Mouse (Mus musculus) lung, adult 2 months (tissue): ENCODE data around the gene Nostrin. TPM values are rescaled to one million over a fixed set of nuclear protein-coding genes. Genes with fewer than 3 reads are reported as not detected.

ENCODE experiments used
- DNase-seq: peaks from one replicate; pipeline ENCODE4 v3.0.0; 2022
- H3K4me1 ChIP-seq: fragments of 200-500 bp; 2 replicates; pipeline ENCODE4 v1.6.1; 2011; ENCODE audit warnings: low read length; ENCODE audit not compliant: control insufficient read depth, insufficient read depth
- H3K4me3 ChIP-seq: fragments of 200-500 bp; replicated peaks from 2 replicates; pipeline ENCODE3; 2011; ENCODE audit warnings: low read depth, mild to moderate bottlenecking, control low read depth, low read length; ENCODE audit errors: extremely low read depth
- CTCF ChIP-seq: fragments of 200-500 bp; IDR thresholded peaks from 2 replicates; pipeline ENCODE4 v1.5.1; 2011; ENCODE audit warnings: mild to moderate bottlenecking, low read length, control low read depth; ENCODE audit not compliant: insufficient read depth
- POLR2A ChIP-seq: fragments of 200-500 bp; IDR thresholded peaks from 2 replicates; pipeline ENCODE4 v1.6.1; 2011; ENCODE audit warnings: low read depth, mild to moderate bottlenecking, control low read depth, low read length, borderline replicate concordance; ENCODE audit errors: extremely low read depth
- WGBS: fragments of 180-500 bp; shearing (Covaris S2); methylation state at CpG from one replicate; pipeline ENCODE4 v1.1.7; 2018; 5-methylcytosine and 5-hydroxymethylcytosine counted together
- polyA plus RNA-seq: library from polyadenylated mRNA; depleted of rRNA; stranded (reverse); fragments of >200 nt; gene quantifications from 2 replicates; pipeline ENCODE4 v1.2.3, GENCODE M21; 2012; rRNA removed

Gene Nostrin
- polyA plus RNA-seq, result 11.0 and 24.1 TPM in 2 replicates

DNA sequence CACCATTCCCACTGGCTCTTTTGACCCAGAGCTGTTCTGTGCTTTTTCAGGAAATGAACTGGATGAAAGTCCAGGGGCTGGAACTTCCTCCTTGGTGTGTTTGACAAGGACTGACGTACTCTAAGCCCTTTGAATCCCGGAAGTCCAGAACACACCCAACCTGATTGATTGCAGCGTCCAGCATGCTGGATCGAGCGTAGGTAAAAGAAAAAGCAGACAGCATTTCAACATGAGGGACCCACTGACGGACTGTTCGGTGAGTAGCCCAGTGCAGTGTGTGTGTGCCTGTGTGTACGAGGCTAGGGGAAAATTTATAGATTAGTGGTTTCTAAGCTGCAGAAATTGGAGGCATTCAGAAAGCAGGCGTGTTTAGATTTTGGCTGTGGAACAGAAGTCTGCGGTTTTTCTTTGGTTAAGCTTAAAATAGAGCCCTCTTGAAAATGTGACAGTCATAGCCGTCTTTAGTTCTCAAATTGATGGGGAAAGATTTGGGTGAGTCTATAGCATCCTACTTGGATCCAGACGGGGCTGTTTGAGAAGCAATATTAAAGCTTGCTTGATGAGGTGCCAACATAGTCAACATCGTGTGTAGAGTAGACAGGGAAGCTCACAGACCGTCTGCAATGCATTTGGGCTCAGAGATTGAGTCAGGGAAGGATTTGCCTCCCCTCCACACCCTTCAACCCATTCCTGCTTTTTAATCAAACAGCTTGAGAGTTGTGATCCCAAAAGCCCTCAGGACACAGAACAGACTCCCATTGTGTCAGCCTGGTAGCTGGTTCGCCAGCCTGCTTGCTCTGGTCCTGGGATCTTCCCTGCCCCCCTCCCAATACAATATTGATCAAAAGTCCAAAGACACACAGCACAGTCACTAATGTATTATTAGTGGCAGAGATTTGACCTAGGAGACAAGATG, at the start of gene Nostrin:
Gene Nostrin, plus strand, starts transcription at position 140 of the 916 bp plus-strand sequence.
- peak; percentile 24 for DNase-seq
- H3K4me3 ChIP-seq, result peak within 1 kb of the TSS; percentile 99
- peaks cover 12% of the 10 kb centered on the region for H3K4me1 ChIP-seq
- 10% methylated on average over 15 of the region's 15 CpGs for whole genome bisulfite sequencing
- TF ChIP-seq POLR2A (peak; percentile 53; the same call in 1 of the 2 replicates), CTCF (no peak)

DNA sequence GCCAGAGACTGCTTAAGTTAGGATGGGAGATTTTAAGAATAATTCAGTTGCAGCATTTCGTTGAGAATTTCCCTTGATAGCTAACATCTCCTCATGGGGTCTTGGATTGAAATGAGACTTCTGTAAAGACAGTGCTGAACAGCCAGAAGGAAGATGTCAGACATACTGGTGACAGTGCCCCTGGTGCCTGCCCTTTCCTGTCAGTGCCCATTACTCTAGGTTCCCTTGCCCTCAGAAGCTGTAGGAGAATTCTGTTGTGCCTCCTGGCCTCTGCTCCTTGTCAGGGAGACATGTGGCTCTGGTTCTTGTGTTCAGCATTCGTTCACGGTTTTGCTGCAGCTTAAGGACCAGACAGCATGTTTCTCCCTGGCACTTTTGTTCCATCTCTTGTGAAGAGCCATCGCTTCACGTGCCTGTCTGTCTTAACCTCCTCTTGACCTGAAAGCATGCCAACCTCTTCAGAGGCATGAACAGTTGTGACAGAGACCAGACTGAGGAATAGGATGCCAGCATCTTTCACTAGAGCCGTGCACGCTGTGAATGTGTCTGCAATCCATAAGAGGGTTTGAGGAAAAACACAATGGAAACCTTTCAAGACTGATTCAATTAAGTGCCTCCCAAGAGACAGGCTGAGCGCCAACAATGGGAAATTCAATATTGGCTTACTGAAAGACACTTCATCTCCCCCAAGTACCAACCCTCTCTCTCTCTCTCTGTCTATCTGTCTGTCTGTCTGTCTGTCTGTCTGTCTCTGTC, 48.9 kb upstream of the Nostrin start:
- no peaks in the 10 kb centered on the region for H3K4me1 ChIP-seq

DNA sequence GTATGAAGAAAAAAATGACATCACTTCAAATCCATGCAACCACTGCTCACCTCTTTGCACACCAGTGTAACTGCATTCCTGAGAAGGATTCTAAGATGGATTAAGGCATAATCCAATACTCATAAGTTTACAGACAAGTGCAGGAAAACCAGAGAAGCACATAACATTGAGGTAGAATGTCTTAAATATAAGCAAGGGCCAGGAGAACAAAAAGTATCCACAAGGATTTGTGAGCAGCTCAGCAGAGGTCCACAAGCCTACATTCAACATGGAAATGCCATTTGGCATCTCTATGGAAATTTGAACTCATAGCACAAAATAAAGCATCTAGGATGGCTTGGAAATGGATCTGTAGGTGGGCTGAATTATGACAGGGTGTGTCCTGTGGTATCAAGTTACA, 39.8 kb upstream of the Nostrin start:
- Histone ChIP-seq H3K4me1 (no peaks in the 10 kb centered on the region), H3K4me3 (no peak overlapping the region)
- DNase-seq, result no peak
- TF ChIP-seq CTCF (no peak), POLR2A (no peak)

More for the DNA sequence above, 48.9 kb upstream of the Nostrin start:
- 72% methylated on average over 8 of the region's 8 CpGs for WGBS
- DNase-seq, result no peak
- TF ChIP-seq CTCF (no peak), POLR2A (no peak)
- H3K4me3 ChIP-seq, result no peak overlapping the region

DNA sequence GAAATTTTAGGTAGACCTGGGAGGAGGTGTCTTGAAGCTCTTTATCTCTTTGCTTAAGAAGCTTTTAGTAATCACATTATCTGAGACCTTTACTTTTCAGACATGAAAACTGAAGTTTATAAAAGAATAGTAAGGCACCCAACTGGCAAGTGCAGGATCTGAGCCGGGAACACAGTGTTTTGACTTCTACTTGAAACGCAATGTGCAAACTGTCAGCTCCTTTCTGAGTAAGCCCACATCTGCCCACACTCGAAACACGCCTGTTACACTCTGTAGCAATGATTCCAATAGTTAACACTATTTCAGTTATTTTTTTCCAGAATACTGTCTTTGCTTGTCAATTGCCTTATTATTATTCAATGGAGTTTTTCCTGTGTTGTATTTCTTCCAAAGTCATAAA, 38.8 kb upstream of the Nostrin start:
- TF ChIP-seq CTCF (no peak), POLR2A (no peak)
- Histone ChIP-seq H3K4me1 (no peaks in the 10 kb centered on the region), H3K4me3 (no peak overlapping the region)
- no peak for DNase-seq
- 73% methylated on average over 4 of the region's 4 CpGs for whole genome bisulfite sequencing

DNA sequence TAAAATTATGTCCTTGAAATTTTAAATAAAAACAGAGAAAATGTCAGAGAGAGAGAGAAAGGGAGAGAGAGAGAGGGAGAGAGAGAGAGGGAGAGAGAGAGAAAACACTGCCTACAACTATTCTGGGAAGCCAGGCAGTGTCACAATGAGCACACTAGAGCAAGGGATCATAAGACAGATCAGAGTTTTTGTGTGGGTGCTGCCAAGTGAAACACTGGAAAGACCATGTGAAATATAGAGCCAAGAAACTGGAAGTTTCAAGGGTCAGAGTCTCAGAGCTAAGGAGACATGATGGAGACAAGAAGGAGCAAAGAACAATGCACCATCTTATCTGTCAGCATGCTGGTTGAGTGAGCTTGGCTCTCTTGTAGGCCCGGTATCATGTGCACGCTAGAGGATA, 38.1 kb upstream of the Nostrin start:
- TF ChIP-seq POLR2A (no peak), CTCF (no peak)
- no peak for DNase-seq
- 85% methylated on average over 2 of the region's 2 CpGs for WGBS
- H3K4me1 ChIP-seq, result no peaks in the 10 kb centered on the region
- no peak overlapping the region for H3K4me3 ChIP-seq

DNA sequence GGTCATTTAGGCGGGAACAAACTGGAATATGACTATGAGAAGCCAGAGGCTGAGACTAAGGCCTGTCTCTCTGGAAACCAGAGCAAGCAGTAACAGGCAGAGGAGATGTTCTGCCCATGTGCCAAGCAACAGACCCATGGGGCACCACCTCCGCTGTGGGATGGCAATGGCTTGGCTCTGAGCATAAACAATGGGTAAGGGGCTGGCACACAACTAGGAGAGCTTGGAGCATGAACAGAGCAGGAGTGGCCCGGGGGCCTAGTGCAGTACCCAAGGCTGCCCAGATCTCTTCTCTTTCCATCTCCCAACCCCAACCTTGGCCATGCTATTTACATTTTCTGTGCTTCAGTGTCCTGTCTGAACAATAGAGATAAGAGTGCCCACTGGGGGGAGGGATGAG, 36.9 kb upstream of the Nostrin start:
- Histone ChIP-seq H3K4me1 (no peaks in the 10 kb centered on the region), H3K4me3 (no peak overlapping the region)
- no peak for TF ChIP-seq POLR2A
- no peak for DNase-seq
- 85% methylated on average over 3 of the region's 3 CpGs for WGBS

DNA sequence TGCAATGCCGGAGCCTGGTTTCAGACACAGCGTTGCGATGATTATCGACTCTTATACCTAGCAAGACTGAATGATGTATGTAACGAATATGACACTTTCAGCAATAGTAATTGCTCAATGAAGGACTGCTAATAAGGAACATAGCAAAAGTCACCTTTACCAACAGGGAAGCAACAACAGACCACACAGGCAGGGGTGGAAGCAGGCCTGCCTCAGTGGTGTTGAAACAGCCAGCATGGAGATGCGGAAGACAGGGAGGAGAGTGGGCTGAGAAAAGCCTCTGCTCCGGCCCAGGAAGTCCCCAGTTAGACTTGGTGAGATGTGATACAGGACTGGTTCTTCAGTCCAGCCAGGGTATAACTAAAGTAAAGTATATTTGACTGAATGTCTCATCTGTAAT, 36.5 kb upstream of the Nostrin start:
- Histone ChIP-seq H3K4me3 (no peak overlapping the region), H3K4me1 (no peaks in the 10 kb centered on the region)
- no peak for DNase-seq
- 91% methylated on average over 7 of the region's 7 CpGs for WGBS
- TF ChIP-seq CTCF, result no peak
- TF ChIP-seq POLR2A, result no peak

DNA sequence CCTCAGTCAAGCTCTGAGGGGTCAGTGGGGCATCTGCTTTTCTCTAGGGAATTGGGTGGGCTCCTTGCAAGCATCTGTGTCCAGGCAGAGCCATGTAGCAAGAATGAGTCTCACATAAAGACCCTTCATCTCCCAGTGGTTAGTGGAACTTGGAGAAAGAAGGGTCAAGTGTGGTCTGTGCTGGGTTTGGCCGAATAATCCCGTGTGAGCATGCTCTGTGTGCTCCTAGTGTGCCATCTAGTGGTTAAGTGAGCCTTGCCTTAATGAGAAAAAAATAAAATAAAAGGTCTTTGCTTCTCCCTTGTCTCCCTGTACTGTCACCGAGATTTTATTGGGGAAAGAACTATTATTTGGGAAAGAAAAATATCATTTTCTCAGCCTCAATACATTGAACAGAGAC, 34.9 kb upstream of the Nostrin start:
- Histone ChIP-seq H3K4me3 (no peak overlapping the region), H3K4me1 (no peaks in the 10 kb centered on the region)
- TF ChIP-seq POLR2A (no peak), CTCF (peak; percentile 80)
- DNase-seq, result peak; percentile 18
- 10% methylated on average over 3 of the region's 3 CpGs for WGBS

DNA sequence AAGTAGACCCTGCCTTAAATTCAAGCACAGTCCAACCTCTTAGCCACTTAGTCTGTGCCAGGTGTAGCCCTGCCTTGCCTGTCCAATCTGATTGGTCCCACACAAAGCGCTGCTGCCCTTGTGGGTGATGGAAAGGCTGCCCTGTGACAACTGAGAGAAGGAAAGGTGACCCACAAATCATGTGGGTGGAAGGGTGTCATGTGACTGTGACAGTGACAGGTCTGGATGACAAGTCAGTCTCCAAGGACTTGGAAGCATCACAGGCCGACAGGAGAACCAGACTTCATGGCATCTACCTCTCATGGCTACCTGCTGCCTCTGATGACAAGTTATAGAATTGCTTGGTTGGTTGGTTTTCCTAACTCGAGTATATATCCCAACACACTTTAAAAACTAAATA, 32.1 kb upstream of the Nostrin start:
- WGBS, result 86% methylated on average over 3 of the region's 3 CpGs

DNA sequence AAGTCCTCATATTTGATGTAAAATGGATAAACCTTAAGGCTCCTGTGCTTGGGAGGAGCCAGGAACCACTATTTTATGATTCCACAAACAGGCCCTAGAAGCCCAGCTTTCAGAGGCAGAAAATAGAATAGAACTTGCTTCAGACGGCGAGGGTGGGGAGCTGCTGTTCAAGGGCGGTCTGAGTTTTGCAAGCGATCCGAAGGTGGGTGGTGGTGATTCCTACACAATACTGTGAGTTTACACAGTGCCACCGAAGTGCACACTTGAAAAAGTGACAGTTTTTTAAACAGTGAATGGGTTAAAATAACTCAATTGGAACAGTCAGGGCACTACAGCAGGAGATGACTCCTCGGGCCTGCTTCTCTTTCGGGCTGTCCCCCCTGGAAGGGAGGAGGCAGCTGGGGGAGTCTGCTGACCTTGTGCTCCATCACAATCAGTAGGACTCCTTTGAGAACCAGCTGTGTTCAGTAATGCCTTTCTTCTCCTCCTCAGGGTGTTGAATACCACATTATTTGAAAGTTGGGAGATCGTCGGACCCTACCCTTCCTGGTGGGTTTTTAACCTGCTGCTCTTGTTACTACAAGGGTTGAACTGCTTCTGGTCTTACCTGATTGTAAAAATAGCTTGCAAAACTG, 31.0 kb upstream of the Nostrin start:
- H3K4me1 ChIP-seq, result no peaks in the 10 kb centered on the region
- WGBS, result 62% methylated on average over 10 of the region's 10 CpGs
- H3K4me3 ChIP-seq, result no peak overlapping the region
- TF ChIP-seq CTCF, result no peak
- no peak for DNase-seq

More for the DNA sequence above, 32.1 kb upstream of the Nostrin start:
- no peaks in the 10 kb centered on the region for H3K4me1 ChIP-seq
- DNase-seq, result no peak
- H3K4me3 ChIP-seq, result no peak overlapping the region
- no peak for TF ChIP-seq POLR2A
- no peak for TF ChIP-seq CTCF
